Mouse (Mus musculus): ENCODE measurements at regions not wholly inside any gene's neighbourhood (a gene's known extent, or its start where the extent isn't known, plus 50 kb on each side); places are given as distances from the start of the nearest gene placed in this dataset.

GRCm38 (mm10) chr12:16190706-16191105, 374.0 kb upstream of the Trib2 start:
- peak; percentile 44 for DNase-seq (ENCODE audit: low read depth, low spot score)

- peak; percentile 55 for DNase-seq (ENCODE audit: low read depth, low spot score)
Observed at GRCm38 (mm10) chr12:16189441-16189840, 372.7 kb upstream of the Trib2 start.

- DNase-seq (ENCODE audit: low read depth, low spot score), result no peak
Observed at GRCm38 (mm10) chr12:16185976-16186515, 369.3 kb upstream of the Trib2 start.

DNA sequence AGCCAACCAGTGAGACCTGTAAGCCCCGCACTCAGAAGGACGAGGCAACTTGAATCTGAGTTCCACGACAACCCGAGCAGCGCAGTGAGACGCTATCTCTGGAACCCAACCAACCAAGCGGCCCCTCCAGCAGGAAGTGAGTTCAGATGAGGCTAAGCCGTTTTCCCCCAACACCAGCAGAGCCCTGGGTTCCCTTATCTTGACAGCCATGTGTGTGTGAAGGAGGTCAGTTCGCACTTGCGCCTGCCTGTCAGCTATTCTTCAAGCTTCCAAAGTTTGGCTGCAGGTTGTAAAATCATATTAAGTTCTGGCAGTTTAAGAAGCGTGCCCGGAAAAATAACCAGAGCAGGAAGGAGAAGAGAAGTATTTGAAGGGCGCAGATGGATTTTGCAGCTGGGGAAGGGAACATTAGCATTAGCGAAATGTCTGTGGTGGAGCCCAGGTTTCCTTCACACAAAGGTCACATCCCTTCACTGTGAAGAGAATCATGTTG, 368.8 kb upstream of the Trib2 start:
- DNase-seq (ENCODE audit: low read depth, low spot score), result no peak

DNA sequence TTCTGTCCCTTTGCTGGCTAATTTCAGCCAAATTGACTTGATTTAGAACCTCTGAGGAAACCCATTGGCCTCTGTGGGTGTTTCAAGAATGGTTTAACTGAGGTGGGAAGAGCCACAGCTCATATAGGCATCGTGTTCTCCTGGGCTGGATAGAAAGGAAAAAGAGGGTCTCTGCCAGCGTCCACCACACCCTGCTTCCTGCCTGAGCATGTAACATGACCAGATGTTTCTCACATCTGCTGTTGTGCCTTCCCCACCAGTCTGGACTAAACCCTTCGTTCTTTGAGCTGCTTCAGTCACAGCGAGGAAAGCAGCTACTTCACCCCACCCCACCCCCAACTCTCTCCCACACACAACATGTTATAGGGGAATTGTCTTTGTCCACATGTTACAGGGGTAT, 366.3 kb upstream of the Trib2 start:
- no peak for DNase-seq (ENCODE audit: low read depth, low spot score)

DNA sequence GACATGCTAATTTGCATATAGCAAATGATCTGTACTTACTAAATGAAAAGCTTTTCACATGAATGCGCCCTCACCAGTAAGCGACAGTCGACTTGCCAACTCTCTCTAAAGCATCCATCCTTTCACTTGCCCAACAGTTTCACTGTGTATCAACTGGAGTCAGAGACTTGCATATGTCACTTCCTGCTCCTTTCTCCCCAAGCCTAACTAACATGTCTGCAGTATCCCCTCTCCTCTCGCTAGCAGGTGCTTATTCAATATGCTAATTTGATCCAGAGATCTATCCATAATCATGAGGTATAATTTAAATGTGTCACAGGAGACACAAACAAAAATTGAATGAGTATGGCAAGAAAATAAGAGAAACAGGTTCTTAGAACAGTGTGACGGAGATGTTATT, 364.9 kb upstream of the Trib2 start:
- DNase-seq (ENCODE audit: low read depth, low spot score), result no peak

- no peak for DNase-seq (ENCODE audit: low read depth, low spot score)
Observed at GRCm38 (mm10) chr12:16179897-16180296, 363.2 kb upstream of the Trib2 start.

GRCm38 (mm10) chr12:16176326-16176725, 359.6 kb upstream of the Trib2 start:
- DNase-seq (ENCODE audit: low read depth, low spot score), result no peak

- DNase-seq (ENCODE audit: low read depth, low spot score), result no peak
Observed at GRCm38 (mm10) chr12:16172176-16172575, 355.5 kb upstream of the Trib2 start.

DNA sequence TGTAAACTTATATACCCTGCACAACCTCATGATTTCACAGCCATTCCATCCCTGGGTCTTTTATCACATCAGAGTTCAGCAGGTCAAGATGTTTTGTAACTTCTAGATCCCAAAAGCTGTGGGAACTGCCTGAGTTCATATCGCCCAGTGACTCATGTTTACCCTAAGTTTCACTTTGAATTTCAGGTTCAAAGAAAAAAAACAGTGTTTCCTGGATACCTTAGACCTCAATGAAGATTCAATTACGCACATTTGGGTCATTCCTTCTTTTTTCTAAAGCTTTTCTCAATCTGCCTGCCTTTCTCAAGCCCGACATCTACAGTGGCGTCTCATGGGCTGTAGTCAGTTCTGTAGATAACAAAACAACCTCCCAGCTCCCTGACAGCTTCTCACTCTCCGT, 354.9 kb upstream of the Trib2 start:
- DNase-seq (ENCODE audit: low read depth, low spot score), result no peak

DNA sequence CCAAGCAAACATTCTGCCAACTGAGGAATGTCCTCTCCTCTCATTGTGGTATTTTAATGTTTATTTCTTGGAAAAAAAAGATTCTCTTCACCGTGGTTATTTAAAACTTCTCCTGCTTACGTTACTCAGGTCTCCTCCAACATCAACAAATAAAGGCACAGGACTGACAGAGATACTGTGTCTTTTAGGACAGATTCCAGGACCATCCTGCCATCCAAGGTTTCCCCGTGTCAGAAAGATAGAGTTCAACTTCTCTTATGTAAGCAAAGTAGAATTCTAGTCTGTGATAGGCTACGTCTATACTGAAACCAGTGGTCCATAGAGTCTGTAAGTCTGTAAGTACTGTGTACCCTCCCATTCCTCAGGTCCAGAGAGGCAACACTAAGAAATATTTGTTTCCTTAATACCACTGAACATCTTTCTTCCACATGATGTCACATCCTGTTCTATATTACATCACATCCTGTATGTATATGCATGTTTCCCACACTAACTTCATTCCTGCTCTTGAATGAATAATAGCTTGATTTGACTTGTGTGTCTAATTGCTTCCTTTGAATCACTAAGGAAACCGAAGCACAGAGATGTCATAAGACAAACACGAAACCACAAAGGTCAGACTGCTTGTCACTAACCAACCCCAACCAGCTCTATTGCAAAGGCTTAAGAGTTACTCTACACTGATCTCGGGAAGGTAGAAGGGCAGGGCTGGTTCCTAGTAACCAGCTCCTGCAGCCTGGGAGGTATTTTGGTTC, 353.2 kb upstream of the Trib2 start:
- DNase-seq (ENCODE audit: low read depth, low spot score), result peak; percentile 66

- DNase-seq (ENCODE audit: low read depth, low spot score), result peak; percentile 61
Observed at GRCm38 (mm10) chr12:16167793-16168343, 351.1 kb upstream of the Trib2 start.

DNA sequence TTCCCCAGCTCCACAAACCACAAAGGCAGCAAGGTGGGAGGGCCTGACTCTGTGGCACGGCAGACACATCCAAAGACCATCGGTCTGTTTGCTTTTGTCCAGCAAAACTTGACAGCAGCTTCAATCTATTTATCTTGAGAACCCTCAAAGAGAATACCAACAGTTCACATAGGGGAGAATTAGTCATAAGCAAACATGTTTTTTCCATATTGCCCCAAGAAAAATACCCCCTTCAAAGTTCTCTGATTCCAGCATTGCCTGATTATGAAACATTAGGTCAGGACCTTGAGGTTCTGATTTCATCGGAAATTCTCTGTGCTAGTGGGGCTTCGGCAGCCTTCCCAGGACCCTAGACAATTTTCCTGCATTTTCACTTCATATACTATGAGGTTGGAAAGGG, 348.4 kb upstream of the Trib2 start:
- DNase-seq (ENCODE audit: low read depth, low spot score), result peak; percentile 79

DNA sequence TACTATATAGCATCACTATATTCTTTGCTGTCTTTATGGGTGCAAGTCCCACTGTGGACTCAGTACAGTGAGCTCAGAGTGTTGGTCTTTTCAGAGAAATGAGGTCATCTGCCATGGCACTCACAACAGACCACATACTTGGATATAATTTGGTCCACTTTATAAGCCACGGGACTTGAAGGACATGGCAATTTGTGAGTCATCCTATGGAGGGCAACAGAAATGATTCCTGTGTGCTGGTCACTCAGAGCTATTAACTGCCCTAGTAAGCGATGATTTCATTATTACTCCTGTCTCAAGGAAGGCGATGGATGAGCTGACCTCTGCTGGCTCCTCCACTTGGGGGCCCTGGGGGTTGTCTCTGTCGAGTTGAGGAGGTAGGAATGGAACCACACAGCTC, 345.2 kb upstream of the Trib2 start:
- peak; percentile 82 for DNase-seq (ENCODE audit: low read depth, low spot score)

GRCm38 (mm10) chr12:16157896-16158295, 341.2 kb upstream of the Trib2 start:
- DNase-seq (ENCODE audit: low read depth, low spot score), result no peak

DNA sequence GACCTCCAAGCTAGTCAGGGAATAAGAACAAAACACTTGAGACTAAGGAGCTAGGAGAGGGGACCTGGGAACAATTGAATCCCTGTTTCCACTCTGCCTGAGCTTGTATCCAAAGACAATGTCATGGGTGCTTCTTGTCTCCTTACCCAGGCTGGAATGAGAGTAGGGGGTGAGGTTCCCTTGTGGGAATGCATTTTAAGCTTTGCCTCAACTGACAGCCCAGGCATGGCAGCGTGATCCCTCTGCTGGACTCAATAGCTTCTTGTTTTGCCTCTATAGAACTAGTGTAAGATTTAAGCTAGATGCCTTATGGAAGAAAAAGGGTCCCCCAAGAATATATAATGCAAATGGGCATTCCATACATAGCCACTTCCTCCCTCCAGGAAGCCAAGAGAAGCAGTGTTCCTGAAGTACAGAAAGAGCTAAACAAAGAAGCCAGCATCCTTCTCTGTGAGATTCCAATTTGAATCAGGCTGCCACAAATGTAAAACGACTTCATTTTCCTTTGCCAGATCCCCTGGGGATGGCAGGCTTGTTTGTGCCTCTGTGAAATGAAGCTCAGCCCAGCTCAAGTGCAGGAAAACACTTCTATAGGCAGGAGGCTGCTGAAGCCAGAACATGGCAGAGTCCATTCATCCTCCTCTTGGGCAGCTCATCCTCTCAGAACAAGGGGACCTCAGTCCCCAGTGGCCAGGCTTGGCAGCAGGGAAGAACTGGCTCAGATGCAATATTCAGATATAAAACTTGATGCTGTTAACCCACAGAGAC, 339.3 kb upstream of the Trib2 start:
- peak; percentile 46 for DNase-seq (ENCODE audit: low read depth, low spot score)

DNA sequence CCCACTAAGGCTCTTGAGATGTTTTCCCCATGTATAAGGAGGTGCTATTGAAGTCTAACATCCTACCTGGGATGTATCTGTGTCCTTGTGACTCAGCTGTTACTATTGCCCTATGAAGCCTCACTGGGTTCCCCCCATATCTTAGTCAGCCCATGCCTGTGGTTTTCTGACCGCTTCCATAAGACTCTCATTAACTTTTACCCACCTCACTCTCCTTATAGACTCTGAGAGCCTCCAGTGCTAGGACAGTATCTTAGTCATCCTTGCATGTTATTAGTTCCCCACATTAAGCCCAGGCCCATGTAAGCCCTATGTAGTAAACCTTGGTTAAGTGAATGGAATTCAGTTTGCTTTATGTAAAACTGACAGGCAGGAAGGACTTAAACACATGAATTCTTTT, 337.5 kb upstream of the Trib2 start:
- DNase-seq (ENCODE audit: low read depth, low spot score), result peak; percentile 74

GRCm38 (mm10) chr12:16152108-16152507, 335.4 kb upstream of the Trib2 start:
- DNase-seq (ENCODE audit: low read depth, low spot score), result peak; percentile 43

DNA sequence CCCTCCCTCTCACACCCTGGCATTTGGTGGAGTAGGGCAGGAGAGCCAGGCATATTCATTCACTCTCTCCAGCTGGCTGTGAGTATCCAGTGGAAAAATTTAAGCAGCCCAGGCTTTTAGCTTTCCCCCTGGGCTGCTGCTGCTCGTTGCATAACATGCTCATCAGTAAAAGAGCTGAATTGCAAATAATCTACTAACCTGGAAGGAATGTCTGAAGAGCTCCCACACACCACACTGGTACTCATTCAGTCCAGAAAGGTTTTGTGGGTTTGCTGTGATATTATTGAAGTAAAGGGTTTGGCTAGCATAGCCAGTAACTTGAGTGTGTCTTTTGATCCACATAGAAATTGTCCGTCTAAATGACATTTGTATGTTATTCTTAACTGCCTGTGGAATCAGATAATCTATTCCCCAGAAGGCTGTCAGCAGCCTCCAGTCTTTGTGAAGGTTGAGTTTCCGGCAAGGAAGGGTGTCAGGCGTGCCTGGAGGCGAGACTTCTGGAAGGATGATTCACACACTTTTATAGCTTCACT, 334.5 kb upstream of the Trib2 start:
- peak; percentile 92 for DNase-seq (ENCODE audit: low read depth, low spot score)

- DNase-seq (ENCODE audit: low read depth, low spot score), result no peak
Observed at GRCm38 (mm10) chr12:16146919-16147318, 330.2 kb upstream of the Trib2 start.

GRCm38 (mm10) chr12:16145621-16146020, 328.9 kb upstream of the Trib2 start:
- DNase-seq (ENCODE audit: low read depth, low spot score), result peak; percentile 88

DNA sequence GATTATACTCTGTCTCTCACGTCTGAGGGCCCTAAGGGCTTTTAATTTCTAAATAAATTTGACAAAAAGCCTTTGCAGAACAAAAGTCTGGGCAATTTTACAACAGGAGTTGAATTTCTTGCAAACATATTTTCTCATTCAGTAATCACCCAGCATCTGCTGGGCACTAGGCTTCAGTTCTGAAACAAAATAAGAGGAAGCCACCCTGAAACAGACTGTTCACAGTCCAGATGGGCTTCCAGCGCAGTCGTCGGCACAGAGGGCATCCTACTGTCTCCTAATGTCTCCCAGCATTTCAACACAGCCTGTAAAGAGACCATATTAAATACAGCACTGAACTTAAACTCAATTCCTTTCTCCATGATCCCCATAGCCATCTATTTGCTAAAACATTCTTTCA, 324.5 kb upstream of the Trib2 start:
- no peak for DNase-seq (ENCODE audit: low read depth, low spot score)

Data from 3T3-L1 (cell line).